Mouse (Mus musculus) kidney, postnatal 0 days (tissue): ENCODE data around the gene Dcaf5. TPM values are rescaled to one million over a fixed set of nuclear protein-coding genes. Genes with fewer than 3 reads are reported as not detected.

ENCODE experiments used
- ATAC-seq: fragments of 200-750 bp; cut with Nextera tagmentation; replicated peaks from 2 replicates; pipeline ENCODE4 v1.8.0; 2017; ENCODE audit warnings: low read depth, moderate number of reproducible peaks, moderate TSS enrichment, moderate library complexity; ENCODE audit not compliant: low FRiP score
- DNase-seq: peaks from one replicate; pipeline ENCODE4 v3.0.0-alpha.2; 2016; ENCODE audit warnings: low spot score
- H3K27ac ChIP-seq: fragments of 300-500 bp; sonication (generic); 2 replicates; pipeline ENCODE4 v1.5.1; 2014; ENCODE audit warnings: mild to moderate bottlenecking
- H3K27me3 ChIP-seq: fragments of 300-500 bp; sonication (generic); 2 replicates; pipeline ENCODE4 v1.6.1; 2014; ENCODE audit warnings: low read length, mixed read lengths; ENCODE audit not compliant: insufficient read depth
- H3K36me3 ChIP-seq: fragments of 300-500 bp; sonication (generic); 2 replicates; pipeline ENCODE4 v1.6.1; 2014; ENCODE audit warnings: low read length, mixed read lengths; ENCODE audit not compliant: insufficient read depth
- H3K4me1 ChIP-seq: fragments of 300-500 bp; sonication (generic); replicated peaks from 2 replicates; pipeline ENCODE4 v1.6.1; 2014; ENCODE audit warnings: antibody characterized with exemption, low read length, mixed read lengths; ENCODE audit not compliant: insufficient read depth
- H3K4me2 ChIP-seq: fragments of 300-500 bp; sonication (generic); 2 replicates; pipeline ENCODE4 v1.6.1; 2014; ENCODE audit warnings: mild to moderate bottlenecking, low read length, moderate library complexity, mixed read lengths
- H3K4me3 ChIP-seq: fragments of 300-500 bp; sonication (generic); replicated peaks from 2 replicates; pipeline ENCODE4 v1.5.1; 2014; ENCODE audit warnings: low read depth, low read length
- H3K9ac ChIP-seq: fragments of 300-500 bp; sonication (generic); 2 replicates; pipeline ENCODE4 v1.6.1; 2014; ENCODE audit warnings: low read depth, low read length
- H3K9me3 ChIP-seq: fragments of 300-500 bp; sonication (generic); replicated peaks from 2 replicates; pipeline ENCODE4 v1.6.1; 2016; ENCODE audit warnings: low read length, inconsistent platforms, mixed read lengths
- CTCF ChIP-seq: IDR thresholded peaks from 2 replicates; pipeline ENCODE4 v1.5.1; 2016; ENCODE audit warnings: antibody characterized with exemption, low read depth, mild to moderate bottlenecking, moderate library complexity
- WGBS: fragments of 180-500 bp; shearing (Covaris S2); extraction: QIAGEN DNeasy Blood & Tissue Kit; methylation state at CpG from one replicate; pipeline ENCODE4 v1.1.7; 2014; 5-methylcytosine and 5-hydroxymethylcytosine counted together
- polyA plus RNA-seq: library from polyadenylated mRNA; unstranded; fragments of >200 nt; fragmentation: Nextera tagmentation; extraction: Ambion mirVana; gene quantifications from 2 replicates; pipeline ENCODE4 v1.2.1, GENCODE M21; 2015

Gene Dcaf5
- polyA plus RNA-seq, 1 experiment from 2014 or later: 11.9 TPM

DNA sequence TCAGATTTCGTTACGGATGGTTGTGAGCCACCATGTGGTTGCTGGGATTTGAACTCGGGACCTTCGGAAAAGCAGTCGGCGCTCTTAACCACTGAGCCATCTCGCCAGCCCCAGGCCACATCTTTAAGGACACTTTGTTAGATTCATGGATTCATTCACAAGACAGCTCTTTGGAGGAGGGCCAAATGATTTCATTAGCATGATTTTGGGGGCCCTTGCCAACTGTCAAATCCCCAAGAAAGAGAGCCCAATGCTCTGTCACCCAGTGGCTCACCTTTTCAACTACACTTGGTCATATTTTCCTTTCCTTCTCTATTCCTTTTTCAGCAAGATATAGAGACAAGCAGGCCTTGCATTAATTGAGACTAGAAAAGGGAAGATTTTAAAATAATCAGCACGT lies 63.5 kb downstream of the Dcaf5 start:
- Histone ChIP-seq H3K4me1 (0 out of 2 replicates have a peak, but pooled peaks cover 5% of the 10 kb centered on the region), H3K27me3 (no peaks in the 10 kb centered on the region), H3K27ac (no peak overlapping the region), H3K4me2 (no peak overlapping the region), H3K9me3 (no peaks in the 10 kb centered on the region), H3K4me3 (no peak overlapping the region), H3K9ac (no peak overlapping the region), H3K36me3 (peaks cover 25% of the 10 kb centered on the region; the same call in 1 of the 2 replicates)
- 97% methylated on average over 6 of the region's 8 CpGs for WGBS
- no peak for DNase-seq
- no peak for ATAC-seq
- no peak for TF ChIP-seq CTCF

DNA sequence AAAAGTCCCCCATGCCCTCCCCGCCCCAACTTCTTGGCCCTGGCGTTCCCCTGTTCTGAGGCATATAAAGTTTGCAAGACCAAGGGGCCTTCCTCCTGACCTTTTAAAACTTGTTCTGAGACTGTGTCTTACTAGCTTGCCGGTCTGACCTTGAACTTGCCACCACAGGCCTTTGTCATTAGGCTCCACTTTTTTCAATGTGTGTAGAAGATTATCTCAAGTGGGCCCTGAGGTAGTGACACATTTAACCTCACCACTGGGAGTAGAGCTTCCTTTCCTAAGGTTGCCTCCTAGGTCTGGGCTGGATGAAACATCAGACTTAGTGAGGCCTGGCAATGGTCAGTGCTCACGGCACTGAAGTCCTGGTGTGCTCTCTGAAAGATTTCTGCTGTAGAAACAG lies 69.2 kb downstream of the Dcaf5 start:
- H3K27ac ChIP-seq: no peak overlapping the region; the same call in 1 of the 2 replicates
- ATAC-seq: no peak
- H3K9me3 ChIP-seq: no peaks in the 10 kb centered on the region

DNA sequence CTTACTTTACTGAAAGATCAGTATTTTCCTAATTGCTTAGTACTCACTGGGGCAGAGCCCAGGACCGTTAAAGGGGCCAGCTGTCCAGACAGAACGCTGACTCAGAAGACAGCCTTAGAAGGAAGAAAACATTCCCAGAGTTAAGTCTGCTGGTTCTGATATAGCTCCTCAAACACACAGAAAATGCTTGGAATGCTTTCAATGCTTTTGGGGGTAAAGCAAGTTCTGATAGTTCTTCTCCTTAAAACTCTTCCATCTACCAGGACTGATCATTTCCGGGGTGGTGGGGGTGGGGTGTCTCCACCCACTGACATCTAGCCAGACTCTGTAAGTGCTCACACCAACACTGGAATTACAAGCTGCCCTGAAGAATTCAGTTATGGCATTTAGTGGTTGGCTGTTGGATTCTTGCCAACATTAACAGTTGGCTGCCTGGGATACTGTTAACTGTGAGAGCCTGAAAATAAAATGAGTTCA lies 70.4 kb downstream of the Dcaf5 start:
- Histone ChIP-seq H3K4me2 (no peak overlapping the region), H3K4me3 (no peak overlapping the region)
- 0 out of 2 replicates have a peak, but pooled peaks have one; percentile 46 for ATAC-seq

More for the DNA sequence above, 69.2 kb downstream of the Dcaf5 start:
- 86% methylated on average over 4 of the region's 4 CpGs for WGBS
- no peak for DNase-seq
- H3K4me1 ChIP-seq: peaks cover 9% of the 10 kb centered on the region; the same call in 1 of the 2 replicates
- TF ChIP-seq CTCF: no peak
- no peak overlapping the region for H3K9ac ChIP-seq
- H3K36me3 ChIP-seq: peaks cover 7% of the 10 kb centered on the region
- H3K4me2 ChIP-seq: no peak overlapping the region
- no peaks in the 10 kb centered on the region for H3K27me3 ChIP-seq
- H3K4me3 ChIP-seq: no peak overlapping the region

DNA sequence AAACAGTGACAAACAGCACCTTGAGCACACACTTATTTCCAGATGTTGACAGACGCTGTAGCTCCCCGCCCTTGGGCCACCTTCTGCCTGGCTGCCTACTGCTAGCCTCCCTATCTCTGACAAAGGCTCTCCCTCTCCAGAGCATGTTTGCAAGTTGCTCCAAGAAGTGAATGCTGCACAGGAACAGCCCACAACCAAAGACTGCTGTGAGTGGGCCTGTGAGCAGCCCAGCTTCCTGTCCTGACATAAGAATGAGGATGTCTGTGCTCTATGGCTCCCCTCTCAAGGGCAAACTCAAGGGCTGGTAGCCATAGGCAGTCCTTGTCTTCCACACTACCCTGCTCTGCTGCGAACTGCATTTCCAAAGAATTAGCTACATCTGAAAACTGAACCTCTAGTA lies 71.1 kb downstream of the Dcaf5 start:
- no peak overlapping the region for H3K9ac ChIP-seq
- H3K4me1 ChIP-seq: peaks cover 4% of the 10 kb centered on the region; the same call in 1 of the 2 replicates
- H3K27me3 ChIP-seq: no peaks in the 10 kb centered on the region
- no peak overlapping the region for H3K4me2 ChIP-seq
- no peak for DNase-seq
- 91% methylated on average over 3 of the region's 3 CpGs for WGBS
- H3K9me3 ChIP-seq: no peaks in the 10 kb centered on the region
- peaks cover 7% of the 10 kb centered on the region for H3K36me3 ChIP-seq
- no peak for TF ChIP-seq CTCF
- no peak for ATAC-seq
- H3K4me3 ChIP-seq: no peak overlapping the region
- H3K27ac ChIP-seq: peak overlapping the region; percentile 75

More for the DNA sequence above, 70.4 kb downstream of the Dcaf5 start:
- H3K27ac ChIP-seq: peak overlapping the region; percentile 75
- peak; percentile 79 for DNase-seq
- H3K36me3 ChIP-seq: peaks cover 7% of the 10 kb centered on the region
- no peaks in the 10 kb centered on the region for H3K27me3 ChIP-seq
- peaks cover 4% of the 10 kb centered on the region; the same call in 1 of the 2 replicates for H3K4me1 ChIP-seq
- H3K9ac ChIP-seq: no peak overlapping the region
- TF ChIP-seq CTCF: no peak
- H3K9me3 ChIP-seq: no peaks in the 10 kb centered on the region
- WGBS: 11% methylated on average over 3 of the region's 3 CpGs

DNA sequence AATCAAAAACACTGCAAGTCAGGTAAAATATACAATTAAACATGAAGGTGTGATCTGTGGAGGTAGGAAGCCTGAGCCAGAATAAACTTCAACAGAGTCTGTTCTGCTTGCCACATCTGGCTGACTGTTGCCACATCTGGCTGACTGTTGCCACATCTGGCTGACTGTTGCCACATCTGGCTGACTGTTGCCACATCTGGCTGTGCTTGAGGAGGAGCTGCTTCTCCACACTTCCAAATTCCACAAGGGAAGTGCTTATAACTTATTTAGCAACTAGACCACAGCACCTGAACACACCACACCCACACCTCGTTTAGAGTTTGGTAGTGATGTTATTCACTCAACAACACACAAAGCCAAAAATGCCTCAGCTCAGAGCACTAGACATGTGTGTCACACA lies 74.7 kb downstream of the Dcaf5 start:
- H3K4me2 ChIP-seq: no peak overlapping the region
- TF ChIP-seq CTCF: no peak
- H3K4me3 ChIP-seq: no peak overlapping the region
- 85% methylated on average over 1 of the region's 1 CpGs for WGBS
- peaks cover 4% of the 10 kb centered on the region; the same call in 1 of the 2 replicates for H3K4me1 ChIP-seq
- H3K27me3 ChIP-seq: no peaks in the 10 kb centered on the region
- H3K36me3 ChIP-seq: peaks cover 7% of the 10 kb centered on the region
- ATAC-seq (no peak), DNase-seq (no peak)
- H3K9ac ChIP-seq: no peak overlapping the region
- no peak overlapping the region for H3K27ac ChIP-seq
- no peaks in the 10 kb centered on the region for H3K9me3 ChIP-seq

DNA sequence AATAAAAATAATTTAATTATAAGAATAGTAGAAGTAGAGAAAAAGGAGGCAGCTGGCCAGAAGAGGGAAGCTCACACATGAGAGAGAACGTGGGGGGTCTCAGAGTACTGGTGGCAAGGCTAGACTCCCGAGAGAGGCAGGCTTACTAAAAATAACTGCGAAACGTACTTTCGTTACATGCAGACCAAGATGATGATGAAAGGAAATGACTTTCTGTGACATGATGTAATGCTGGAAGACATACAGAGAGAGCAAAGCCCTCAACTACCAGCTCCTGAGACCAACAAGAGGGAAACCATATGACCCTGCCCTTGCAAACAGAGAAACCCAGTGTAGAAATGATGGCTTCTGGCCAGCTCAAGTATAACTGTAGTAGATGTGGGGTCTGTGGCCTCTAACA lies 76.1 kb downstream of the Dcaf5 start:
- no peak overlapping the region for H3K9ac ChIP-seq
- H3K36me3 ChIP-seq: peaks cover 7% of the 10 kb centered on the region
- no peak for TF ChIP-seq CTCF
- no peak overlapping the region for H3K4me3 ChIP-seq
- H3K4me1 ChIP-seq: peaks cover 2% of the 10 kb centered on the region; the same call in 1 of the 2 replicates
- no peaks in the 10 kb centered on the region for H3K9me3 ChIP-seq
- no peak overlapping the region for H3K27ac ChIP-seq
- DNase-seq: no peak
- no peak overlapping the region for H3K4me2 ChIP-seq
- WGBS: 53% methylated on average over 5 of the region's 5 CpGs
- H3K27me3 ChIP-seq: no peaks in the 10 kb centered on the region
- ATAC-seq: no peak
